Mouse (Mus musculus) mouse trophoblast stem cell (cell line): ENCODE data around the gene Dcpp1.
"Not testable (repeated sequence)": the region's sequence is repeated elsewhere in the genome, so short reads cannot be mapped to it uniquely, and the experiment has no call there.

ENCODE experiments used
- in situ Hi-C, 2 experiments: fragments of 300-500 bp; cut with MseI, MboI; formaldehyde crosslinking; loops; 2 replicates in 1 of 2; 3 replicates in 1 of 2; pipeline ENCODE4 v1.15.1; 2025

Dcpp1 gene

GRCm38 (mm10) chr17:23880576-23880975 lies at the start of gene Dcpp1, which contains the start of gene Dcpp2:
Gene Dcpp1 (plus strand): TSS chr17:23880876.
Gene Dcpp2 (plus strand): TSS chr17:23880880.
- in situ Hi-C loops = not testable (repeated sequence)

DNA sequence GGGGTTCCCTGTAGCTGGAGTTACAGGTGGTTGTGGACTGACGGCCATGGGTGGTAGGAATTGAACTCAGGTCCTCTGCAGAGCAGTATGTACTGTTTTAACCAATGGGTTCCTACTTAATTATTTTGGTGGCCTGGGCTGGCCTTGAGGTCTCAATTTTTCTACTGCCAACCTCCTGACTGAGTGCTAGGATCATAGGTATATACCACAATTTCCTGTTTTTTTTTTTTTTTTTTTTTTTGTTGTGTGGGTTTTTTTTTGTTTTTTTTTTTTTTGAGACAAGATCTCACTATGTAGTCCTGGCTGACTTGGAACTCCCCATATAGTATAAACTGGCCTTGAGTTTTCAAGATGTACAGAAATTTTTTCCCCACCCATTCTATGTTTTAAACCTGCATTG lies 49.5 kb upstream of the Dcpp1 start:
- in situ Hi-C loops = no loop called here

DNA sequence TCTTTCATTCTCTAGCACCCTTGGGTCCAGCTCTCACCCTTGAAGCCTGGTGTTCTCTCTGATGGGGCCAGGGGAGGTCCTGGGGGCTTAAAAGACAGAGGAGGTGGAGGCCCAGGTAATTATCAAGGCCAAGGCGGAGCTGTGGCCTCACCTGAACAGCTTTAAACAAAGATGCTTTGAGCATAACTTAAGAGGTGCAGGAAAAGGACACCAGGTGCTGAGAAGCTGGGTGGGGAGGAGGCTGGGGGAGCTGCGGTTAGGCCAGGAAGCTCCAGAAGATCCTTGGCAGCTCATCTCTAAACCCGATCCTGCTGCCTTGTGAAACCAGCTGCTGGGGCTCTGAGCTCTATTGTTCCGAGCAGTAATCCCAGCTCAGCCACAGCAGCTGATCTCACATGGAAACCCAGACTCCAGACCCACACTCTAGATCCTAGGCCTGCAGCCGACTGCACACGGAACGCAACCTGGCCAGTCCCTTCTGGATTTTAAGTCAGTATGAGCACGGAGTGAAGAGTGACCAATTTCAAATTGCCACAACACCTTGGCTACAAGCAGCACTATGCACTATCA lies 44.6 kb upstream of the Dcpp1 start, which contains the start of gene Prss33:
TSS of gene Prss33 (minus strand) at position 51 of the 570 bp plus-strand sequence.
- in situ Hi-C loops = no loop called here

- in situ Hi-C loops = no loop called here
Observed at GRCm38 (mm10) chr17:23841145-23841544, 39.5 kb upstream of the Dcpp1 start.

DNA sequence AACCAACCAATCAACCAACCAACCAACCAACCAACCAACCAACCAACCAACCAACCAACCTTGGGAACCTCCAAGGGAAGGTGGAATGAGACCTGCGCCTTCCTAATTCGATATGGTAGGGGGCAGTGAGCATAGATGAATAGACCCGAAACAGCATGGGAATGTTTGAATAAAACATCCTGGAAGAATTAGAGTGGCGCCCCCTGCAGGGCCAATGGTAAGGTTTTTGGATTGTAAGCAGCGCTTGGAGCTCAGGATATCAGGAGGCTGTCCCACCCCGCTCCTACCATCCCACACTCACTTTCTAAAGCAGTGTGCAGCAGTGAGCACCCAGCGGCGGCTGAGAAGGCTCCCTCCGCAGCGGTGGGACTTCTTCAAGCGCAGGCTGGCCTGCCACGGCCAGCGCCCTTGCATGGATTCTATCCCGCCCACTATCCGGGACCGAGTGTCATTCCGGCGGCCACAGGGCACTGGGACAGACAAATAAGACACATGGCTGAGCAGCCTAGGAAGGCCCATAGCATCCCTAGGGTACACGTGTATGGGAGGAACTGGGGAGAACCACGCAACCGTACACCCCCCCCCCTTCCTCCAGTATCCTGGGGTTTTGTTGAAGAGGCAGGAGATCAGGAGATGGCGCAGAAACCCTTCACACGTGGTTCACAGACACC lies 37.4 kb upstream of the Dcpp1 start:
- in situ Hi-C loops = no loop called here

GRCm38 (mm10) chr17:23843812-23844273 lies 36.8 kb upstream of the Dcpp1 start, which contains the start of the genes Prss32 and Prss41:
Gene Prss32 (plus strand): TSS chr17:23843855.
Gene Prss41 (minus strand): TSS chr17:23844172.
- in situ Hi-C loops = no loop called here

GRCm38 (mm10) chr17:23850028-23850427 lies 30.6 kb upstream of the Dcpp1 start:
- in situ Hi-C loops = no loop called here

- in situ Hi-C loops = no loop called here
Observed at GRCm38 (mm10) chr17:23850853-23851749, 29.6 kb upstream of the Dcpp1 start.

- in situ Hi-C loops = no loop called here
Observed at GRCm38 (mm10) chr17:23853292-23853691, 27.4 kb upstream of the Dcpp1 start.

- in situ Hi-C loops = no loop called here
Observed at GRCm38 (mm10) chr17:23854229-23854765, 26.4 kb upstream of the Dcpp1 start.

GRCm38 (mm10) chr17:23857193-23857592 lies 23.5 kb upstream of the Dcpp1 start:
- in situ Hi-C loops = loop anchor here in 1 of 2 experiments (5.0 kb wide), 1 partner anchor 105 kb away; no protein-coding TSS in a partner anchor

DNA sequence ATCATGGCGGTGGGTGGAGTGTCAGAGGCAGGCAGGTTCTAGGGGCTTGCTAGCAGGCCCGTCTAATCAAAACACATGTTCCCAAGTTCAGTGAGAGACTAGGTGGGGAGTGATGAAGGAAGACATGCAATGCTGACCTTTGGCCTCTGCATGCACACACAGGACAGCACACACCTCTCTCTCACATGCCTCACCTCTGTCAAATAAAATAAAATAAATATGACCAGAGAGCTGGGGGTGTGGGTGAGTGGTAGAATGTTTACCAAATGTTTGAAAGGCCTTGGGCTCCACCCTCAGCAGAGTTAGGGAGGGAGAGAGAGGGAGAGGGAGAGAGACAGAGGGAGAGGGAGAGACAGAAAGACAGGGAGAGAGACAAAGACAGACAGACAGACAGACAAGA lies 22.8 kb upstream of the Dcpp1 start:
- in situ Hi-C loops = loop anchor here in 1 of 2 experiments (5.0 kb wide), 1 partner anchor 104 kb away; no protein-coding TSS in a partner anchor

DNA sequence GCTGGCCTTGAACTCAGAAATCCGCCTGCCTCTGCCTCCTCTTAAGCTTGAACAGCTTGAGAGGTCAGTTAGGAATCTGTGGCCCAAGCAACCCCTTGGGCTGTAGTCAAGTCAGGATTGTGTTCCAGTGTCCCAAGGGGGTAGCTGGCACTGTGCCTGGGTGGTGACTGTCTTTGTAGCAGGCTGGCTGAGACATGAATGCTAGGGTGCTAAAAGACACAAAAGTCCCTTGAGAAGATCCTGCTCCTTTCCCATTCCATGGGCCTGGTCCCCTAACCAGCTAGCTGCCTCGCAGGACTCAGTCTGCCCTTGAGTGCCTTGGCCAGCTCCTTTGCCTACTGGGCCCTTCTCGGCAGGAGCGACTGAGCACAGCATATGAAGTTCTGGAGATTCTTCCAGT lies 17.8 kb upstream of the Dcpp1 start:
- in situ Hi-C loops = no loop called here

- in situ Hi-C loops = loop anchor here in 1 of 2 experiments (5.0 kb wide), 1 partner anchor 95 kb away; no protein-coding TSS in a partner anchor
Observed at GRCm38 (mm10) chr17:23867756-23868155, 12.9 kb upstream of the Dcpp1 start, which contains the start of gene Prss21. Gene Prss21 (plus strand): TSS chr17:23868056.

DNA sequence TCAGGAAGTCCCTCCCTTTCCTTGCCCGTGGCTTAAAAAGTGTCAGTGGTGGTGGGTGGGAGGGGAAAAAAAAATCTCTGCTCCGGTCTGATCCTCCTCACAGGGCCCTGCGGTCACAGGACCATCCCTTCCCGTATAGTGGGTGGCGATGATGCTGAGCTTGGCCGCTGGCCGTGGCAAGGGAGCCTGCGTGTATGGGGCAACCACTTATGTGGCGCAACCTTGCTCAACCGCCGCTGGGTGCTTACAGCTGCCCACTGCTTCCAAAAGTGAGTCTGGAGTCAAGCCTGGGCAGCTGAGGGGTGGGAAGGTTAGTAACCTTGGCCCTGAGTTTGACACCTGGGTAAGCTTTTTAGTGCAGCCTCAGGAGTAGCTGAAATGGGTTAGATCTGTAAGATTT lies 12.2 kb upstream of the Dcpp1 start:
- in situ Hi-C loops = loop anchor here in 1 of 2 experiments (5.0 kb wide), 1 partner anchor 94 kb away; no protein-coding TSS in a partner anchor

GRCm38 (mm10) chr17:23873884-23874856 lies 6.5 kb upstream of the Dcpp1 start:
- in situ Hi-C loops = no loop called here

- in situ Hi-C loops = no loop called here
Observed at GRCm38 (mm10) chr17:23876741-23877140, 3.9 kb upstream of the Dcpp1 start.

- in situ Hi-C loops = no loop called here
Observed at GRCm38 (mm10) chr17:23877166-23877565, 3.5 kb upstream of the Dcpp1 start.

GRCm38 (mm10) chr17:23917158-23917557 lies 36.5 kb downstream of the Dcpp1 start, which contains the start of gene Dcpp3:
Gene Dcpp3 (plus strand): TSS chr17:23917458.
- in situ Hi-C loops = not testable (repeated sequence)

GRCm38 (mm10) chr17:23924531-23925007 lies 43.9 kb downstream of the Dcpp1 start:
- in situ Hi-C loops = no loop called here
